Comparison of ENCODE assay signal across 19 mouse cellular contexts in the genomic region with DNA sequence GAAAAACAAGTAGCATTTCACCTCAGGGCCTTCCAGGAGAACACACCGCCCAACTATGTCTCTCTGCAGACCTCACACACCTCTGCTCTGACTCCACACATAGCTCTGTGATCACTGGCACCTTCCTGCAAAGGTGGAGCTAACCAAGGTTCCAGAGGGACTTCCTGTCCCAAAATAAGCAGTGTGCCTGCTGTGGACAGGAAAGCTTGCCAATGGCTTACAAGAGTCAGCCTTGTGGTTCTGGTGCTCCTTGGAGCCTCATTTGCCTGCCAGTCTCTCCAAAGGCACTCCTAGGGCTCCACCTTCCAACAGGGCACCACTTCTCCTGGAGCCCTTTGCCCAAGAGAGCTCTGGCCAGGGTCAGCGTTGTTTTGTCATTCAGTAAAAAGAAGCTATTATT.
"Had no signal": no experiment of that assay in that cellular context is flagged by ENCODE, and none has a peak within 500 bp of the region (broad histone marks: within the 10 kb centered on the region; RNA-seq: fewer than 3 reads in every experiment).

No protein-coding gene starts in this region.

- H3K9ac ChIP-seq: liver, embryonic 12.5 days; liver, embryonic 15.5 days; lung, embryonic 15.5 days had no signal

- H3K9me3 ChIP-seq: liver, embryonic 12.5 days; liver, embryonic 15.5 days; lung, embryonic 15.5 days had no signal

- H3K27me3 ChIP-seq: liver, embryonic 15.5 days; lung, embryonic 15.5 days had no signal

- DNase-seq: kidney, postnatal 25 days; layer of hippocampus, adult 9-11 months; lung, adult 18-20 months; lung, postnatal 10 days; lung, postnatal 4 days; midbrain, embryonic 14.5 days; right cerebral cortex, adult 18-20 months; right cerebral cortex, postnatal 14 days; right cerebral cortex, postnatal 4 days; thymus, adult 2 months; thymus, postnatal 14 days; thymus, postnatal 4 days had no signal

- H3K4me3 ChIP-seq: layer of hippocampus, adult 2 months; left cerebral cortex, adult 2 months; liver, embryonic 12.5 days; liver, embryonic 15.5 days; lung, embryonic 15.5 days had no signal

- H3K27ac ChIP-seq: kidney, postnatal 0 days; layer of hippocampus, adult 2 months; left cerebral cortex, adult 2 months; liver, embryonic 12.5 days; liver, embryonic 15.5 days; lung, embryonic 15.5 days; stomach, postnatal 0 days had no signal
